Comparison of ENCODE assay signal across 15 mouse cellular contexts in genomic region chr3:14971647-14972046, GRCm38 (mm10).
"Had no signal": no experiment of that assay in that cellular context is flagged by ENCODE, and none has a peak within 500 bp of the region (broad histone marks: within the 10 kb centered on the region; RNA-seq: fewer than 3 reads in every experiment).

No protein-coding gene starts in this region.

- H3K4me1 ChIP-seq: kidney, embryonic 15.5 days had no signal

- H3K27ac ChIP-seq: kidney, embryonic 15.5 days; left cerebral cortex, adult 2 months; liver, embryonic 14.5 days had no signal

- H3K4me3 ChIP-seq: kidney, embryonic 15.5 days; left cerebral cortex, adult 2 months had no signal

- H3K27me3 ChIP-seq: kidney, embryonic 15.5 days had no signal

- DNase-seq: kidney, adult 11 months; kidney, adult 8-10 months; kidney, postnatal 10 days; kidney, postnatal 36 days; layer of hippocampus, postnatal 36 days; lung, adult 2 months; lung, postnatal 14 days; lung, postnatal 4 days; midbrain, embryonic 14.5 days; thymus, adult 2 months; thymus, postnatal 14 days had no signal

- H3K4me2 ChIP-seq: kidney, embryonic 15.5 days; midbrain, embryonic 11.5 days had no signal

- H3K9me3 ChIP-seq: kidney, embryonic 15.5 days had no signal

- H3K36me3 ChIP-seq: kidney, embryonic 15.5 days had no signal

- H3K9ac ChIP-seq: kidney, embryonic 15.5 days; liver, embryonic 14.5 days had no signal
